Mouse (Mus musculus) liver, adult 2 months (tissue): ENCODE measurements around the gene Ganc.

Experiments used
- CTCF ChIP-seq: fragments of 200-500 bp; IDR thresholded peaks from 2 replicates; pipeline ENCODE4 v1.5.1; 2011; ENCODE audit warnings: low read depth, low read length, control low read depth
- POLR2A ChIP-seq: fragments of 200-500 bp; IDR thresholded peaks from 2 replicates; pipeline ENCODE4 v1.6.1; 2011; ENCODE audit warnings: low read length, control low read depth; ENCODE audit not compliant: insufficient read depth; ENCODE audit errors: extremely low read depth

DNA sequence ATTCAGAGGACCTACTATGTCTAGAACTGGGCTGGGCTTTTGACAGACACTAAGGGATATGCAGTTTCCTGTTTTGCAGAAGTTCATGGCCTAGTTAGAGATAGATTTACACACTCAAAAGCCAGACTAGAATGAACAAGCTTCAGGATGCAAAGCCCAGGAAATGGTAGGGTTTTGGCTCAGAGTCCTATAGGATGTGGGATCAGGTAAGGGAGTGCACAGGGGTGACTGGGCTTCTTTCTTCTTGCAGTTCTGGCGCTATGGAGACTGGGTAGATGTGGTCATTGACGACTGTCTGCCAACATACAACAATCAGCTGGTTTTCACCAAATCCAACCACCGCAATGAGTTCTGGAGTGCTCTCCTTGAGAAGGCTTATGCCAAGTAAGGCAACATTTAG is 80.5 kb downstream of the Ganc start:
- TF ChIP-seq CTCF (no peak), POLR2A (no peak)
